Mouse (Mus musculus): ENCODE data around the gene Pnpla5. TPM values are rescaled to one million over a fixed set of nuclear protein-coding genes. Genes with fewer than 3 reads are reported as not detected.
A peak's percentile ranks its signal among the peaks of the same experiment; 100 is the strongest.

Pnpla5 gene
- polyA plus RNA-seq, 1 experiment from 2014 or later, result not detected

- Histone ChIP-seq H3K27ac (replicated peaks; ENCODE audit: low read depth, low read length) (no peak overlapping the region), H3K9me3 (ENCODE audit: control insufficient read depth, low read length) (no peaks in the 10 kb centered on the region), H3K4me1 (ENCODE audit: control insufficient read depth, insufficient read depth, low read length) (no peaks in the 10 kb centered on the region), H3K4me2 (ENCODE audit: low read length) (no peak overlapping the region), H3K4me3 (replicated peaks; ENCODE audit: low read depth, low read length) (no peak overlapping the region), H3K36me3 (ENCODE audit: control insufficient read depth, insufficient read depth, low read length) (peaks cover 15% of the 10 kb centered on the region), H3K9ac (replicated peaks; ENCODE audit: low read length) (no peak overlapping the region), H3K27me3 (ENCODE audit: control insufficient read depth, insufficient read depth, low read length) (no peaks in the 10 kb centered on the region)
- ATAC-seq (ENCODE audit: low FRiP score, low TSS enrichment) (no peak), DNase-seq (no peak)
- 52% methylated on average over 12 of the region's 12 CpGs for whole genome bisulfite sequencing
These were observed 36.6 kb downstream of the Pnpla5 start for GRCm38 (mm10) chr15:84086364-84086763.

- no peak for ATAC-seq (ENCODE audit: low FRiP score, low TSS enrichment)
- DNase-seq, result no peak
These were observed 42.9 kb downstream of the Pnpla5 start for GRCm38 (mm10) chr15:84080069-84080468.

GRCm38 (mm10) chr15:84079519-84079918 is 43.5 kb downstream of the Pnpla5 start:
- H3K27me3 ChIP-seq (ENCODE audit: control insufficient read depth, insufficient read depth, low read length), result no peaks in the 10 kb centered on the region
- no peak overlapping the region for H3K9ac ChIP-seq (replicated peaks; ENCODE audit: low read length)
- H3K4me2 ChIP-seq (ENCODE audit: low read length), result no peak overlapping the region
- DNase-seq (no peak), ATAC-seq (ENCODE audit: low FRiP score, low TSS enrichment) (no peak)
- WGBS, result 80% methylated on average over 2 of the region's 2 CpGs
- H3K27ac ChIP-seq (replicated peaks; ENCODE audit: low read depth, low read length), result no peak overlapping the region
- H3K36me3 ChIP-seq (ENCODE audit: control insufficient read depth, insufficient read depth, low read length), result peaks cover 7% of the 10 kb centered on the region; the same call in 1 of the 2 replicates
- no peak overlapping the region for H3K4me3 ChIP-seq (replicated peaks; ENCODE audit: low read depth, low read length)
- no peaks in the 10 kb centered on the region for H3K4me1 ChIP-seq (ENCODE audit: control insufficient read depth, insufficient read depth, low read length)
- H3K9me3 ChIP-seq (ENCODE audit: control insufficient read depth, low read length), result no peaks in the 10 kb centered on the region

More at GRCm38 (mm10) chr15:84080069-84080468, 42.9 kb downstream of the Pnpla5 start:
- Histone ChIP-seq H3K9ac (replicated peaks; ENCODE audit: low read length) (no peak overlapping the region), H3K4me1 (ENCODE audit: control insufficient read depth, insufficient read depth, low read length) (no peaks in the 10 kb centered on the region), H3K4me3 (replicated peaks; ENCODE audit: low read depth, low read length) (no peak overlapping the region), H3K27me3 (ENCODE audit: control insufficient read depth, insufficient read depth, low read length) (no peaks in the 10 kb centered on the region), H3K27ac (replicated peaks; ENCODE audit: low read depth, low read length) (no peak overlapping the region), H3K9me3 (ENCODE audit: control insufficient read depth, low read length) (no peaks in the 10 kb centered on the region), H3K36me3 (ENCODE audit: control insufficient read depth, insufficient read depth, low read length) (peaks cover 7% of the 10 kb centered on the region; the same call in 1 of the 2 replicates), H3K4me2 (ENCODE audit: low read length) (no peak overlapping the region)
- 86% methylated on average over 7 of the region's 7 CpGs for WGBS

DNA sequence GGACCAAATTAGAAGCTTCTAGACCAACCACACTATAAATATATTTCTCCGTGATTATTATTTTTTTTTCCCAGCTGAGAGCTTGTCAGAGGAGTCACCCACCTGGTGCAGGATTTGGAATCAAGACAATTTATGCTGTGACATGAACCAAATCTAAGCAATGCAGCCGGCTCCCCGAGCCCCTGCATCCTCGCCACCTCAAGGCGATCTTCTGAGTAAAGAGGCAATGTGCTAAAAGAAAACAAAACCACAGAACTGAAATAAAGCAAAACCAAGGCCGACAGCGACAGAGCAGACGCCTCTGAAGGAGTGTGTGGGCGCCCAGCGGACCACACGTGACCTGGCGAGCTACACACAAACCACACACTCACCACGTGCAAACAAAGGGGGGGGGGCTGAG is 44.3 kb downstream of the Pnpla5 start:
- 75% methylated on average over 13 of the region's 13 CpGs for WGBS
- H3K4me2 ChIP-seq (ENCODE audit: low read length), result no peak overlapping the region
- H3K27me3 ChIP-seq (ENCODE audit: control insufficient read depth, insufficient read depth, low read length), result no peaks in the 10 kb centered on the region; the same call in 1 of the 2 replicates
- no peak overlapping the region for H3K9ac ChIP-seq (replicated peaks; ENCODE audit: low read length)
- H3K4me1 ChIP-seq (ENCODE audit: control insufficient read depth, insufficient read depth, low read length), result no peaks in the 10 kb centered on the region
- H3K4me3 ChIP-seq (replicated peaks; ENCODE audit: low read depth, low read length), result no peak overlapping the region
- ATAC-seq (ENCODE audit: low FRiP score, low TSS enrichment) (no peak), DNase-seq (no peak)
- no peaks in the 10 kb centered on the region for H3K9me3 ChIP-seq (ENCODE audit: control insufficient read depth, low read length)
- H3K27ac ChIP-seq (replicated peaks; ENCODE audit: low read depth, low read length), result no peak overlapping the region
- peaks cover 7% of the 10 kb centered on the region; the same call in 1 of the 2 replicates for H3K36me3 ChIP-seq (ENCODE audit: control insufficient read depth, insufficient read depth, low read length)

- DNase-seq (no peak), ATAC-seq (ENCODE audit: low FRiP score, low TSS enrichment) (no peak)
- Histone ChIP-seq H3K9me3 (ENCODE audit: control insufficient read depth, low read length) (no peaks in the 10 kb centered on the region), H3K4me2 (ENCODE audit: low read length) (no peak overlapping the region), H3K27ac (replicated peaks; ENCODE audit: low read depth, low read length) (no peak overlapping the region), H3K9ac (replicated peaks; ENCODE audit: low read length) (no peak overlapping the region), H3K4me3 (replicated peaks; ENCODE audit: low read depth, low read length) (no peak overlapping the region), H3K36me3 (ENCODE audit: control insufficient read depth, insufficient read depth, low read length) (peaks cover 7% of the 10 kb centered on the region; the same call in 1 of the 2 replicates), H3K4me1 (ENCODE audit: control insufficient read depth, insufficient read depth, low read length) (no peaks in the 10 kb centered on the region), H3K27me3 (ENCODE audit: control insufficient read depth, insufficient read depth, low read length) (no peaks in the 10 kb centered on the region; the same call in 1 of the 2 replicates)
- 54% methylated on average over 17 of the region's 17 CpGs for WGBS
These were observed 45.8 kb downstream of the Pnpla5 start for GRCm38 (mm10) chr15:84077151-84077550.

- H3K36me3 ChIP-seq (ENCODE audit: control insufficient read depth, insufficient read depth, low read length), result peaks cover 3% of the 10 kb centered on the region; the same call in 1 of the 2 replicates
- H3K4me1 ChIP-seq (ENCODE audit: control insufficient read depth, insufficient read depth, low read length), result peaks cover 5% of the 10 kb centered on the region; the same call in 1 of the 2 replicates
- no peaks in the 10 kb centered on the region; the same call in 1 of the 2 replicates for H3K27me3 ChIP-seq (ENCODE audit: control insufficient read depth, insufficient read depth, low read length)
- H3K4me2 ChIP-seq (ENCODE audit: low read length), result no peak overlapping the region
- no peak overlapping the region for H3K27ac ChIP-seq (replicated peaks; ENCODE audit: low read depth, low read length)
- no peak overlapping the region for H3K4me3 ChIP-seq (replicated peaks; ENCODE audit: low read depth, low read length)
- DNase-seq (peak; percentile 49), ATAC-seq (ENCODE audit: low FRiP score, low TSS enrichment) (no peak)
- 15% methylated on average over 17 of the region's 17 CpGs for WGBS
- no peak overlapping the region for H3K9ac ChIP-seq (replicated peaks; ENCODE audit: low read length)
- H3K9me3 ChIP-seq (ENCODE audit: control insufficient read depth, low read length), result no peaks in the 10 kb centered on the region
These were observed 48.2 kb downstream of the Pnpla5 start for GRCm38 (mm10) chr15:84074705-84075185.

GRCm38 (mm10) chr15:84073911-84074704 is 48.9 kb downstream of the Pnpla5 start:
- Histone ChIP-seq H3K4me2 (ENCODE audit: low read length) (no peak overlapping the region), H3K9ac (replicated peaks; ENCODE audit: low read length) (no peak overlapping the region), H3K36me3 (ENCODE audit: control insufficient read depth, insufficient read depth, low read length) (no peaks in the 10 kb centered on the region), H3K4me3 (replicated peaks; ENCODE audit: low read depth, low read length) (no peak overlapping the region), H3K4me1 (ENCODE audit: control insufficient read depth, insufficient read depth, low read length) (peaks cover 11% of the 10 kb centered on the region), H3K27ac (replicated peaks; ENCODE audit: low read depth, low read length) (no peak overlapping the region), H3K9me3 (ENCODE audit: control insufficient read depth, low read length) (no peaks in the 10 kb centered on the region), H3K27me3 (ENCODE audit: control insufficient read depth, insufficient read depth, low read length) (no peaks in the 10 kb centered on the region; the same call in 1 of the 2 replicates)
- no peak for ATAC-seq (ENCODE audit: low FRiP score, low TSS enrichment)
- WGBS, result 7% methylated on average over 15 of the region's 15 CpGs
- DNase-seq, result peak; percentile 88

DNA sequence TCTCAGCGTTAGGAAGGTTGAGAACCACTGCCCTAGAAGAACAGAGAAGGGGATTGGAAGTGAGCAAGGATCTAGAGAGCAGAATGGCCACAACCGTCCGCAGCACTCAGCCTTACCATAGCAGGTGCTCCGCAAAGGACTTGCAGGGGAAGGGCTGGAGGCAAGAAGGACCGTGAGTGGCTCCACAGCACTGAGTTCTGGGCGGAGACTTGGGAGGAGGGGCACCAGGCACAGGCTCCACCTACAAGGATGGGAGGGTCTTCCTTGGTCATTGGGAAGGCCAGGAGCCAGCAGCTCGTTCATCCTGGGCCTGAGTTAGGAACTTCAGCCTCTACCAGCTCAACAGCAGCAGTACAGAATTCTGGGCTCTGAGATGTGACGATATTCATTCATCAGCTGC is 49.9 kb downstream of the Pnpla5 start:
- no peaks in the 10 kb centered on the region; the same call in 1 of the 2 replicates for H3K27me3 ChIP-seq (ENCODE audit: control insufficient read depth, insufficient read depth, low read length)
- ATAC-seq (ENCODE audit: low FRiP score, low TSS enrichment) (no peak), DNase-seq (no peak)
- no peak overlapping the region for H3K4me2 ChIP-seq (ENCODE audit: low read length)
- H3K4me3 ChIP-seq (replicated peaks; ENCODE audit: low read depth, low read length), result no peak overlapping the region
- WGBS, result 29% methylated on average over 8 of the region's 8 CpGs
- H3K27ac ChIP-seq (replicated peaks; ENCODE audit: low read depth, low read length), result no peak overlapping the region
- H3K36me3 ChIP-seq (ENCODE audit: control insufficient read depth, insufficient read depth, low read length), result no peaks in the 10 kb centered on the region
- no peaks in the 10 kb centered on the region for H3K9me3 ChIP-seq (ENCODE audit: control insufficient read depth, low read length)
- H3K9ac ChIP-seq (replicated peaks; ENCODE audit: low read length), result no peak overlapping the region
- peaks cover 14% of the 10 kb centered on the region for H3K4me1 ChIP-seq (ENCODE audit: control insufficient read depth, insufficient read depth, low read length)

DNA sequence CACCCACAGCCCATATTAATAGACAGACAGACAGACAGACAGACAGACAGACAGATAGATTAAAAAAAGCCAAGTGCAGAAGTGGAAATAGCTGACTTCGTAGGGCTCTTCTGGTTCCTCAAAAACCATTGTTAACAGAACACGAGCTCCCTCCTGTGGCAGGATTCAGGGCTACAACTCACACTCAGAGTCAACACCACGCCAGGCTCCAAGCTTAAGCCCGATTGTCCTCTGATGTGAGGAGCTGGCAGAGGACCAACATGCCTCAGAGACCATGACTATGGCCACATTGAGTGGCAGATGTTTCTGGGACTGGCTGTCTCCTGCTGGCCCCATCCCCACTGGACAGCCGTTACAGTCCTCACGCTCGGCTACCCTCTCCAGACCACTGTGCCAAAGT is 50.7 kb downstream of the Pnpla5 start:
- Histone ChIP-seq H3K36me3 (ENCODE audit: control insufficient read depth, insufficient read depth, low read length) (no peaks in the 10 kb centered on the region), H3K4me3 (replicated peaks; ENCODE audit: low read depth, low read length) (no peak overlapping the region), H3K4me2 (ENCODE audit: low read length) (no peak overlapping the region), H3K27me3 (ENCODE audit: control insufficient read depth, insufficient read depth, low read length) (no peaks in the 10 kb centered on the region; the same call in 1 of the 2 replicates), H3K9ac (replicated peaks; ENCODE audit: low read length) (no peak overlapping the region), H3K27ac (replicated peaks; ENCODE audit: low read depth, low read length) (no peak overlapping the region), H3K9me3 (ENCODE audit: control insufficient read depth, low read length) (no peaks in the 10 kb centered on the region), H3K4me1 (ENCODE audit: control insufficient read depth, insufficient read depth, low read length) (peaks cover 14% of the 10 kb centered on the region)
- DNase-seq, result peak; percentile 91
- no peak for ATAC-seq (ENCODE audit: low FRiP score, low TSS enrichment)
- 21% methylated on average over 7 of the region's 7 CpGs for WGBS
